Mouse (Mus musculus) forebrain, embryonic 13.5 days (tissue): ENCODE measurements at regions not wholly inside any gene's neighbourhood (a gene's known extent, or its start where the extent isn't known, plus 50 kb on each side); places are given as distances from the start of the nearest gene placed in this dataset.
"Not testable (repeated sequence)": the region's sequence is repeated elsewhere in the genome, so short reads cannot be mapped to it uniquely, and the experiment has no call there.

Experiments
- ATAC-seq: fragments of 200-750 bp; cut with Nextera tagmentation; 2 replicates; pipeline ENCODE4 v1.8.0; 2017
- H3K27ac ChIP-seq: fragments of 300-500 bp; sonication (generic); 2 replicates; pipeline ENCODE4 v1.5.1; 2015; ENCODE audit warnings: inconsistent platforms, mild to moderate bottlenecking, moderate library complexity
- H3K27me3 ChIP-seq: fragments of 300-500 bp; sonication (generic); 2 replicates; pipeline ENCODE4 v1.6.1; 2015; ENCODE audit warnings: mild to moderate bottlenecking, inconsistent platforms
- H3K36me3 ChIP-seq: fragments of 300-500 bp; sonication (generic); 2 replicates; pipeline ENCODE4 v1.6.1; 2015; ENCODE audit warnings: mild to moderate bottlenecking, inconsistent platforms; ENCODE audit not compliant: poor library complexity, severe bottlenecking
- H3K4me1 ChIP-seq: fragments of 300-500 bp; sonication (generic); 2 replicates; pipeline ENCODE4 v1.6.1; 2015; ENCODE audit warnings: inconsistent platforms
- H3K4me2 ChIP-seq: fragments of 300-500 bp; sonication (generic); 2 replicates; pipeline ENCODE4 v1.6.1; 2015; ENCODE audit warnings: inconsistent platforms, mild to moderate bottlenecking, moderate library complexity
- H3K4me3 ChIP-seq: fragments of 300-500 bp; sonication (generic); 2 replicates; pipeline ENCODE4 v1.5.1; 2015; ENCODE audit warnings: mild to moderate bottlenecking, inconsistent platforms
- H3K9ac ChIP-seq: fragments of 300-500 bp; sonication (generic); 2 replicates; pipeline ENCODE4 v1.6.1; 2015; ENCODE audit warnings: mild to moderate bottlenecking, inconsistent platforms
- H3K9me3 ChIP-seq: fragments of 300-500 bp; sonication (generic); replicated peaks from 2 replicates; pipeline ENCODE4 v1.6.1; 2016; ENCODE audit warnings: inconsistent platforms
- WGBS: fragments of 180-500 bp; shearing (Covaris S2); methylation state at CpG from one replicate; pipeline ENCODE4 v1.1.7; 2015; 5-methylcytosine and 5-hydroxymethylcytosine counted together

- H3K9me3 ChIP-seq, H3K36me3 ChIP-seq, H3K4me3 ChIP-seq, H3K4me2 ChIP-seq, H3K9ac ChIP-seq, H3K27ac ChIP-seq, H3K4me1 ChIP-seq, H3K27me3 ChIP-seq: not testable (repeated sequence)
- 0 out of 2 replicates have a peak, but pooled peaks have one; percentile 51 for ATAC-seq
- WGBS = 75% methylated on average over 3 of the region's 3 CpGs
Measured at GRCm38 (mm10) chr8:71823655-71824622, 57.9 kb upstream of the Zfp709 start.

DNA sequence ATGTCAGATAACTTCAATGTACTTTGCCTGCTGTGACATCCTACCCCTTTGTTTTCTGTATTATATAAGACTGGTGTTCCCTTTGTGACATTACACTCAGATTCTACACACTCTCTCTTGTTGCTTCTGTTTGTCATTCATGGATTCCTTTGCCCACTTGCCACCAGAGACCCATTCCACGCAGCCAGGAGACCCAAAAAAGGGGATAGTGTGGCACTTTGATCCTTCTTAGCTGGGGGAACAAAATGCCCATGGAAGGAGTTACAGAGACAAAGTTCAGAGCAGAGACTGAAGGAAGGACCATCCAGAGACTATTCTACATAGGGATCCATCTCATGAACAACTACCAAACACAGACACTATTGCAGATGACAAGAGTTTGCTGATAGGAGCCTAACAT, 59.1 kb upstream of the Zfp709 start:
- not testable (repeated sequence) for H3K4me2 ChIP-seq, ATAC-seq, H3K27ac ChIP-seq, H3K9me3 ChIP-seq, H3K9ac ChIP-seq, H3K4me1 ChIP-seq, H3K4me3 ChIP-seq, H3K36me3 ChIP-seq, H3K27me3 ChIP-seq
- WGBS = 59% methylated on average over 1 of the region's 1 CpGs

GRCm38 (mm10) chr8:71819936-71820335, 61.9 kb upstream of the Zfp709 start:
- not testable (repeated sequence) for H3K4me2 ChIP-seq, H3K4me3 ChIP-seq, H3K9me3 ChIP-seq, H3K4me1 ChIP-seq, H3K27me3 ChIP-seq, H3K36me3 ChIP-seq, H3K27ac ChIP-seq, H3K9ac ChIP-seq
- WGBS = 82% methylated on average over 8 of the region's 8 CpGs
- peak; percentile 55; the same call in 1 of the 2 replicates for ATAC-seq

- not testable (repeated sequence) for H3K36me3 ChIP-seq, H3K9ac ChIP-seq, H3K4me2 ChIP-seq, H3K27ac ChIP-seq, H3K27me3 ChIP-seq, H3K9me3 ChIP-seq, H3K4me3 ChIP-seq, H3K4me1 ChIP-seq, ATAC-seq
- WGBS = 91% methylated on average over 9 of the region's 9 CpGs
Measured at GRCm38 (mm10) chr8:71819381-71819780, 62.4 kb upstream of the Zfp709 start.

DNA sequence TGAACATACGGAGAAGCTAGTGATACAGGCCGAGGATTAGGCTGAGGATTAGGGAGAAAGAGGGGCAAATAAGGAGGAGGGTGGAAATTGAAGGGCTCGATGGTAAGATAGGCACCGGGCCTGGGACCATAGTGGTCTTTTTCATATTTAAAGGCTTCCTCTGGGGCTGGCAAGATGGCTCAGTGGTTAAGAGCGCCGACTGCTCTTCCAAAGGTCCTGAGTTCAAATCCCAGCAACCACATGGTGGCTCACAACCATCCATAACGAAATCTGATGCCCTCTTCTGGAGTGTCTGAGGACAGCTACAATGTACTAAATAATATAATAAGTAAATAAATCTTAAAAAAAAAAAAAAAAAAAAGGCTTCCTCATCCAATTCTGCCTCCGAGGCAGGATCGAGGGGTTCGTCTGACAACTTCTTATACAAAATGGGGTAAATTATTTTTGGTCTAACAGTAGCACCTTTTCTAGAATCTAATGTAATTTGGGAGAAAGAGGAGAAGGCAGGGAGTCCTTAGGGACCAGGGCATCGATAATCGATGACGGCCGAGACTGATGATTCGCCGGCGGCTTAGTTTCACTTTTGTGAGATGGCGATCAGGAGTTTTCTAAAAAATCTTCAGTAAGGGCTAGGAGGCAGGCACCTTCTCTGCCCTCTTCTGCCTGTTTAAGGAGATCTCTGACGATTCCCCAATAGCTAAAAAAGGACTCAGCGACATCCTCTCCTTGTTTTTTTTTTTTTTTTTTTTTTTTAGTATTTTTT, 65.4 kb upstream of the Zfp709 start:
- H3K9ac ChIP-seq, ATAC-seq, H3K27me3 ChIP-seq, H3K4me3 ChIP-seq, H3K36me3 ChIP-seq, H3K27ac ChIP-seq, H3K4me1 ChIP-seq, H3K9me3 ChIP-seq, H3K4me2 ChIP-seq: not testable (repeated sequence)
- 90% methylated on average over 20 of the region's 20 CpGs for WGBS

DNA sequence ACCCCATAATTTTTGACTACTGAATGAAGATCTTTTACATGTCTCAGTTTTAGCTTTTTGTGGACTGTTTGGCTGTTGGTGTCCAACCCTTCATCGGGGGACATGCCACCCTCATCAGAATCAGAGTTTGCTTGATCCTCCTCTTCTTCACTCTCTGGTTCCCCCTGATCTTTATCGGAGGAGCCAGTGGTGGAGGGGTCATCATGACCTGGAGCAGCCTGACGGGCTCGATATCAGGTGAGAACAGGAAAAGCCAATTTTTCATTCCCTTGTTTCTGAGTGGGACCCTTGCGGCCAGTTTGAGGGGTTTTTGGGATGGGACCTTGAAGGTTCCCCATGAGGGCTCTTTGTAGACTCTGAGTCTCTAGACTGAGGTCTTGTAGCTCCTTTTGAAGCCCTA, 66.0 kb upstream of the Zfp709 start:
- 97% methylated on average over 5 of the region's 5 CpGs for WGBS
- not testable (repeated sequence) for H3K9me3 ChIP-seq, ATAC-seq, H3K4me2 ChIP-seq, H3K4me1 ChIP-seq, H3K27me3 ChIP-seq, H3K4me3 ChIP-seq, H3K9ac ChIP-seq, H3K27ac ChIP-seq, H3K36me3 ChIP-seq

GRCm38 (mm10) chr8:71814740-71815514, 66.9 kb upstream of the Zfp709 start:
- not testable (repeated sequence) for H3K9ac ChIP-seq, ATAC-seq, H3K9me3 ChIP-seq, H3K4me2 ChIP-seq, H3K4me1 ChIP-seq, H3K27ac ChIP-seq, H3K36me3 ChIP-seq, H3K4me3 ChIP-seq, H3K27me3 ChIP-seq
- 92% methylated on average over 14 of the region's 14 CpGs for WGBS

DNA sequence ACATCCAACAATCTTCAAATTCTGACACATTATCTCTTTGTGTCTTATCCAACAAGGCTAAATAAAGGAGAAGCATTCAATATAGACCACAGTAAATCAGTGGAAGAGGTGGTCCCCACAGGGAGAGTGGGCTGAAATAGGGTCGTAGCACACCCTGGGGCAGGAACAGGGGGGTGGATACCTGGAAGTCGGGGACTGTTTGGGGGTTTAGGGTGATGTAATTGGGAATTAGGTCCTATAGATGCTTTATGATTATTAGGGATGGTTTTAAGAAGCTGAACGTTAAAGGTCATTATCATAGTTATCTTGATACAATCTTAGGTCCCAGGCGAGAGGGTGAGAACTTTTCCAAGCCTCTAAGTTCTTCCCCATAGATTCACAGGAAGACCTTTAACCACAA, 67.9 kb upstream of the Zfp709 start:
- 90% methylated on average over 4 of the region's 4 CpGs for WGBS
- not testable (repeated sequence) for H3K9ac ChIP-seq, H3K4me1 ChIP-seq, H3K27ac ChIP-seq, H3K36me3 ChIP-seq, H3K4me3 ChIP-seq, H3K27me3 ChIP-seq, ATAC-seq, H3K9me3 ChIP-seq, H3K4me2 ChIP-seq

GRCm38 (mm10) chr8:71813239-71813638, 68.6 kb upstream of the Zfp709 start:
- H3K4me3 ChIP-seq, ATAC-seq, H3K4me2 ChIP-seq, H3K36me3 ChIP-seq, H3K27ac ChIP-seq, H3K9me3 ChIP-seq, H3K27me3 ChIP-seq, H3K4me1 ChIP-seq, H3K9ac ChIP-seq: not testable (repeated sequence)
- 90% methylated on average over 8 of the region's 8 CpGs for WGBS

DNA sequence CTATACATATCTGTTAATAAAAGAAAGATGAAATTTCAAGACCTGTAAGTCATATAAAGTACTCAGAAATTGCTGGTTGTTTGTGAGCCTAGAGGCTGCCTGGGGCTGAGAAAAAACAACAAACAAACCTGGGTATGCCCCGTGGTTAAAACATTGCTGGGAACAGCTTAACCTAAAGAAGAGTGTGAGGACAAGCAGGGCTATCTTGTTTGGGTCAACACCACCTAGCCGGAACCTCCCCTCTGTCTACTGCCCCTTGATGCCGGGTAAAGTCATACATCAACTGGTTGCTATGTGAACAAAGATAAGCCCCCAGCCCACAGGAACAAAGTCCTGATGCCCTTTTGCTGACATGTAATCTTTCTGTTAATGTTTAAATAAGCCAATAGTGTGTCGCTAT, 74.0 kb upstream of the Zfp709 start:
- H3K4me3 ChIP-seq, H3K36me3 ChIP-seq, H3K4me1 ChIP-seq, ATAC-seq, H3K9me3 ChIP-seq, H3K27me3 ChIP-seq, H3K9ac ChIP-seq, H3K27ac ChIP-seq, H3K4me2 ChIP-seq: not testable (repeated sequence)
- 83% methylated on average over 3 of the region's 4 CpGs for WGBS

- not testable (repeated sequence) for H3K36me3 ChIP-seq
- WGBS = 65% methylated on average over 1 of the region's 1 CpGs
Measured at GRCm38 (mm10) chr8:71804586-71804985, 77.2 kb upstream of the Zfp709 start.

GRCm38 (mm10) chr8:71802226-71802625, 76.7 kb upstream of the Fcho1 start:
- H3K4me3 ChIP-seq, H3K9me3 ChIP-seq, H3K27me3 ChIP-seq, H3K4me2 ChIP-seq, H3K27ac ChIP-seq, H3K4me1 ChIP-seq, H3K36me3 ChIP-seq, H3K9ac ChIP-seq: not testable (repeated sequence)
- peak; percentile 66 for ATAC-seq
- WGBS = 72% methylated on average over 2 of the region's 2 CpGs

More at GRCm38 (mm10) chr8:71804586-71804985, 77.2 kb upstream of the Zfp709 start:
- not testable (repeated sequence) for ATAC-seq, H3K9me3 ChIP-seq, H3K4me1 ChIP-seq, H3K4me2 ChIP-seq, H3K9ac ChIP-seq, H3K27ac ChIP-seq, H3K4me3 ChIP-seq, H3K27me3 ChIP-seq
